Mouse (Mus musculus) liver, adult 2 months (tissue): ENCODE measurements around the gene Cbx5. TPM values are rescaled to one million over a fixed set of nuclear protein-coding genes. Genes with fewer than 3 reads are reported as not detected.

Experiments
- DNase-seq: peaks from one replicate; pipeline ENCODE4 v3.0.0-alpha.2; 2011; ENCODE audit warnings: low read depth, low spot score; ENCODE audit errors: extremely low read depth
- H3K27ac ChIP-seq: fragments of 200-500 bp; replicated peaks from 2 replicates; pipeline ENCODE4 v1.5.1; 2012; ENCODE audit warnings: low read depth, mild to moderate bottlenecking, control low read depth, inconsistent platforms, low read length; ENCODE audit not compliant: insufficient read depth
- H3K27me3 ChIP-seq: fragments of 200-500 bp; 2 replicates; pipeline ENCODE4 v1.6.1; 2012; ENCODE audit warnings: mild to moderate bottlenecking, moderate library complexity, low read length, inconsistent platforms; ENCODE audit not compliant: control insufficient read depth, insufficient read depth
- H3K36me3 ChIP-seq: fragments of 200-500 bp; 2 replicates; pipeline ENCODE4 v1.6.1; 2012; ENCODE audit warnings: low read length, inconsistent platforms; ENCODE audit not compliant: control insufficient read depth, insufficient read depth
- H3K4me1 ChIP-seq: fragments of 200-500 bp; 2 replicates; pipeline ENCODE4 v1.6.1; 2011; ENCODE audit warnings: low read length; ENCODE audit not compliant: control insufficient read depth, insufficient read depth
- H3K4me3 ChIP-seq: fragments of 200-500 bp; 2 replicates; pipeline ENCODE4 v1.5.1; 2011; ENCODE audit warnings: low read depth, mild to moderate bottlenecking, control low read depth, low read length, moderate library complexity; ENCODE audit not compliant: insufficient read depth
- H3K79me2 ChIP-seq: fragments of 200-500 bp; 2 replicates; pipeline ENCODE4 v1.6.1; 2012; ENCODE audit warnings: inconsistent platforms, mild to moderate bottlenecking, low read length, moderate library complexity; ENCODE audit not compliant: control insufficient read depth, insufficient read depth
- H3K9ac ChIP-seq: fragments of 200-500 bp; 2 replicates; pipeline ENCODE4 v1.6.1; 2012; ENCODE audit warnings: low read depth, mild to moderate bottlenecking, control low read depth, inconsistent platforms, low read length
- CTCF ChIP-seq: fragments of 200-500 bp; IDR thresholded peaks from 2 replicates; pipeline ENCODE4 v1.5.1; 2011; ENCODE audit warnings: low read depth, low read length, control low read depth
- POLR2A ChIP-seq: fragments of 200-500 bp; IDR thresholded peaks from 2 replicates; pipeline ENCODE4 v1.6.1; 2011; ENCODE audit warnings: low read length, control low read depth; ENCODE audit not compliant: insufficient read depth; ENCODE audit errors: extremely low read depth
- WGBS: fragments of 180-500 bp; shearing (Covaris S2); methylation state at CpG from one replicate; pipeline ENCODE4 v1.1.7; 2018; 5-methylcytosine and 5-hydroxymethylcytosine counted together
- polyA plus RNA-seq: library from polyadenylated mRNA; depleted of rRNA; stranded (reverse); fragments of >200 nt; gene quantifications from 2 replicates; pipeline ENCODE4 v1.2.3, GENCODE M21; 2012
- total RNA-seq: library from RNA; depleted of rRNA; stranded (reverse); fragments of >200 nt; gene quantifications from 2 replicates; pipeline ENCODE4 v1.2.3, GENCODE M21; 2014

Cbx5 gene
- total and polyA plus RNA-seq, 2 experiments, result 4.2 to 14.1 TPM

- no peaks in the 10 kb centered on the region for H3K4me1 ChIP-seq
- no peak overlapping the region for H3K27ac ChIP-seq
- 93% methylated on average over 2 of the region's 2 CpGs for WGBS
- no peaks in the 10 kb centered on the region for H3K27me3 ChIP-seq
- no peak overlapping the region for H3K9ac ChIP-seq
- H3K36me3 ChIP-seq, result no peaks in the 10 kb centered on the region
- H3K4me3 ChIP-seq, result no peak overlapping the region
- TF ChIP-seq CTCF, result no peak
- no peak for TF ChIP-seq POLR2A
- no peaks in the 10 kb centered on the region for H3K79me2 ChIP-seq
- DNase-seq, result no peak
Observed at GRCm38 (mm10) chr15:103264794-103265193, 25.2 kb upstream of the Cbx5 start.

- no peaks in the 10 kb centered on the region for H3K36me3 ChIP-seq
- H3K9ac ChIP-seq, result no peak overlapping the region
- H3K4me1 ChIP-seq, result peaks cover 7% of the 10 kb centered on the region
- TF ChIP-seq POLR2A (no peak), CTCF (no peak)
- WGBS, result 77% methylated on average over 1 of the region's 1 CpGs
- H3K79me2 ChIP-seq, result no peaks in the 10 kb centered on the region
- H3K4me3 ChIP-seq, result no peak overlapping the region
- no peak overlapping the region for H3K27ac ChIP-seq
- H3K27me3 ChIP-seq, result no peaks in the 10 kb centered on the region
- no peak for DNase-seq
Observed at GRCm38 (mm10) chr15:103259989-103260388, 20.4 kb upstream of the Cbx5 start.

DNA sequence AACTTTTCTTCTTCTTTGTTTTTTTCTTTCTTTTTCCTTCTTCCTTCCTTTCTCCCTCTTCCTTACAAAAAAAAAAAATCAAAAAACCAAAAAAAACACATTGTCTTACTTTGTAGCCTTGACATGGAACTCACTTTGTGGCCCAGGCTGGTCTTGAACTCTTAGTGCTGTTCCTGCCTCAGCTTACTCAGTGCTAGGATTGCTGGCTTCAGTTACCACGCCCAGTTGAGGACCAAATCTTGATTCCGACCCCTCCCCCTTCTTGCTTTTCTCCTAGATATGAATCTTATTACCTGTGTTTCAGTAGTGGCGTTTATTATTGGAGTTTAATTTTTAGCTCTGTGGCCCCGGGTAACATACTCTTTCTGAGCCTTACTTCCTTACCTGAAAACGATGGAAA is 19.5 kb upstream of the Cbx5 start:
- H3K4me1 ChIP-seq, result peaks cover 7% of the 10 kb centered on the region
- no peaks in the 10 kb centered on the region for H3K27me3 ChIP-seq
- no peaks in the 10 kb centered on the region for H3K79me2 ChIP-seq
- no peak overlapping the region for H3K4me3 ChIP-seq
- no peak for DNase-seq
- no peaks in the 10 kb centered on the region for H3K36me3 ChIP-seq
- no peak overlapping the region; the same call in 1 of the 2 replicates for H3K27ac ChIP-seq
- no peak overlapping the region for H3K9ac ChIP-seq
- TF ChIP-seq POLR2A (no peak), CTCF (no peak)
- 85% methylated on average over 5 of the region's 5 CpGs for WGBS

DNA sequence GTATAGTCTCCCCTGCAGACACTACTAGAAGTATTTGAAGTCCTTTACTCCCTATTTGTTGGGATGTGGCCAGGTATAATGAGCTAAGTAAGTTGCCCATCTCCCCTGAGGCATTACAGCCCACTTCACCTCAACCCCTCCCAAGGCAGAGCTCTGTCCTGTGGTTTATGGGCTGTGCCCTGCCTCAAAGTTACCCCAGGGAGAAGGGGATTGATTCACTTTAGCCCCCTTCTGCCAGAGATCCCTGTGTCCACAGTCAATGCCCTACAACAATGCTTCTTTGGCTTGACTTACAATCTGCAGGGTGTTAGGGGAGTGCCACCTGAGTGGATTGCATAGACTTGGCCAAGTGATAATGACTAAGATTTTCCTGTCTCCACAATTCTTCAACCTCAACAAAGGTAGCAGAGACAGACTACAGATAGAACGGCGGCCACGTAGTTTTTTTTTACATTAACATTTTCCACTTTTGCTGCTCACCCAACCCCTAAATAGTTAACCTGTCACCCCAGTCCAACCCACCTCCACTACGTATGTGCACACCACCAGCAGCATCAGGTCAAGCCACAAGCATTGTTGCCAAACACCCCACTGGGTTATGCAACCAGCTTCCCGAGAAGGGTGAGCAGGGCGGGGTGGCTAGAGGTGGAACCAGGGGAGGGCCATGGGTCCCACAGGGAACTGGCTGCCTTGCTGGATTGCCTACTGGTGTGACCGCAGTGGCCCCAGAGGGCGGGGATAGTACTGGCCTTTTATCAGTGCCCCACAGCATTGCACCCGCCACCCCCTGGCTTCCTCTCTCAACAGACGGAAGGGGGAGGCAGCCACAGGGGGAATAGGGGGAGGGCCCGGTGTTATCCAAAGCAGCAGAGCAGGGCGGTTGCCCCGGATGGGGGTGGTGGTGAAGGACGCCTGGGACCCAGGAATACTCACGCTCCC is 18.4 kb upstream of the Cbx5 start, which contains the start of gene Nfe2:
Gene Nfe2 (minus strand): TSS at position 614 of the 939 bp plus-strand sequence.
- H3K4me1 ChIP-seq, result peaks cover 7% of the 10 kb centered on the region
- TF ChIP-seq POLR2A (peak; percentile 86), CTCF (no peak)
- peak within 1 kb of the TSS; percentile 78 for H3K9ac ChIP-seq
- peak within 1 kb of the TSS; percentile 36; the same call in 1 of the 2 replicates for H3K4me3 ChIP-seq
- no peaks in the 10 kb centered on the region for H3K36me3 ChIP-seq
- H3K79me2 ChIP-seq, result no peaks in the 10 kb centered on the region
- peak; percentile 97 for DNase-seq
- no peaks in the 10 kb centered on the region for H3K27me3 ChIP-seq
- 3% methylated on average over 15 of the region's 15 CpGs for WGBS
- H3K27ac ChIP-seq, result peak within 1 kb of the TSS; percentile 86

GRCm38 (mm10) chr15:103256210-103256986 is 16.8 kb upstream of the Cbx5 start:
- TF ChIP-seq CTCF, result no peak
- no peak for TF ChIP-seq POLR2A
- H3K9ac ChIP-seq, result no peak overlapping the region
- 90% methylated on average over 6 of the region's 6 CpGs for WGBS
- H3K4me1 ChIP-seq, result peaks cover 7% of the 10 kb centered on the region
- DNase-seq, result no peak
- no peaks in the 10 kb centered on the region for H3K79me2 ChIP-seq
- H3K27ac ChIP-seq, result no peak overlapping the region
- no peaks in the 10 kb centered on the region for H3K36me3 ChIP-seq
- no peaks in the 10 kb centered on the region for H3K27me3 ChIP-seq
- H3K4me3 ChIP-seq, result no peak overlapping the region
